Mouse (Mus musculus): ENCODE data around the gene Mcoln3.

The Mcoln3 gene

GRCm38 (mm10) chr3:146135417-146135816 lies 18.2 kb downstream of the Mcoln3 start:
- DNase-seq = no peak

GRCm38 (mm10) chr3:146136422-146136821 lies 19.2 kb downstream of the Mcoln3 start:
- DNase-seq = no peak

GRCm38 (mm10) chr3:146140276-146140675 lies 23.0 kb downstream of the Mcoln3 start:
- no peak for DNase-seq

- no peak for DNase-seq
Measured at GRCm38 (mm10) chr3:146142523-146142922, 25.3 kb downstream of the Mcoln3 start.

GRCm38 (mm10) chr3:146145501-146145900 lies 28.3 kb downstream of the Mcoln3 start:
- no peak for DNase-seq

GRCm38 (mm10) chr3:146146131-146146530 lies 28.9 kb downstream of the Mcoln3 start:
- peak; percentile 5 for DNase-seq

- no peak for DNase-seq
Measured at GRCm38 (mm10) chr3:146149156-146150057, 32.2 kb downstream of the Mcoln3 start, which contains the start of gene Mcoln2. Gene Mcoln2, plus strand, starts transcription at chr3:146149833.

- no peak for DNase-seq
Measured at GRCm38 (mm10) chr3:146150058-146150400, 32.8 kb downstream of the Mcoln3 start.

GRCm38 (mm10) chr3:146150560-146150959 lies 33.3 kb downstream of the Mcoln3 start:
- no peak for DNase-seq

GRCm38 (mm10) chr3:146151328-146151727 lies 34.1 kb downstream of the Mcoln3 start:
- DNase-seq = no peak

- DNase-seq = no peak
Measured at GRCm38 (mm10) chr3:146151755-146152154, 34.5 kb downstream of the Mcoln3 start.

- DNase-seq = no peak
Measured at GRCm38 (mm10) chr3:146152348-146152747, 35.1 kb downstream of the Mcoln3 start.

- no peak for DNase-seq
Measured at GRCm38 (mm10) chr3:146152913-146153312, 35.7 kb downstream of the Mcoln3 start.

GRCm38 (mm10) chr3:146153862-146154611 lies 36.8 kb downstream of the Mcoln3 start:
- no peak for DNase-seq

- no peak for DNase-seq
Measured at GRCm38 (mm10) chr3:146155628-146156576, 38.7 kb downstream of the Mcoln3 start.

GRCm38 (mm10) chr3:146156811-146157210 lies 39.6 kb downstream of the Mcoln3 start:
- no peak for DNase-seq

GRCm38 (mm10) chr3:146158039-146158438 lies 40.8 kb downstream of the Mcoln3 start:
- DNase-seq = no peak

- no peak for DNase-seq
Measured at GRCm38 (mm10) chr3:146159360-146159759, 42.1 kb downstream of the Mcoln3 start.

- no peak for DNase-seq
Measured at GRCm38 (mm10) chr3:146162197-146162596, 44.9 kb downstream of the Mcoln3 start.

GRCm38 (mm10) chr3:146169356-146169755 lies 52.1 kb downstream of the Mcoln3 start:
- no peak for DNase-seq

- no peak for DNase-seq
Measured at GRCm38 (mm10) chr3:146173030-146173429, 55.8 kb downstream of the Mcoln3 start.

GRCm38 (mm10) chr3:146174215-146174614 lies 57.0 kb downstream of the Mcoln3 start:
- DNase-seq = no peak

GRCm38 (mm10) chr3:146177295-146177694 lies 60.0 kb downstream of the Mcoln3 start:
- DNase-seq = no peak

Measured in right cerebral cortex, adult 18-20 months (tissue).